Mouse (Mus musculus): Measurements from ENCODE around the gene Gm14399. TPM values are rescaled to one million over a fixed set of nuclear protein-coding genes. Genes with fewer than 3 reads are reported as not detected.

Gm14399 gene
- polyA plus RNA-seq (2012; rRNA removed), result not detected in 2 replicates

DNA sequence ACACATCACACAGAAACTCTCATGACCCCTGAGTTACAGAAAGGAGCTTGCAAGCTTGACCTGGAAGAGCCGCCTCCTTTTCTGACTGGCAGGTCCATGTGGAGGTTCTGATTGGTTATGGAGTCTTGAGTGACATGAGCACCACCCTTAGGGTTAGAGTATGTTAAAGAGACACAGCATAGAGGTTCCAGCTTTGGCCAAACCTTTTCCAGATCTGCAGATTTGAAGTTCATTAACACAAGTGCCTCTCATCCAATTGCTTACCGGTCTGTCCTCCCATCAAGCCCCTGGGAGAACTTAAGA, at the start of gene Gm14399:
TSS of gene Gm14399 (minus strand) at position 20 of the 303 bp plus-strand sequence.

DNA sequence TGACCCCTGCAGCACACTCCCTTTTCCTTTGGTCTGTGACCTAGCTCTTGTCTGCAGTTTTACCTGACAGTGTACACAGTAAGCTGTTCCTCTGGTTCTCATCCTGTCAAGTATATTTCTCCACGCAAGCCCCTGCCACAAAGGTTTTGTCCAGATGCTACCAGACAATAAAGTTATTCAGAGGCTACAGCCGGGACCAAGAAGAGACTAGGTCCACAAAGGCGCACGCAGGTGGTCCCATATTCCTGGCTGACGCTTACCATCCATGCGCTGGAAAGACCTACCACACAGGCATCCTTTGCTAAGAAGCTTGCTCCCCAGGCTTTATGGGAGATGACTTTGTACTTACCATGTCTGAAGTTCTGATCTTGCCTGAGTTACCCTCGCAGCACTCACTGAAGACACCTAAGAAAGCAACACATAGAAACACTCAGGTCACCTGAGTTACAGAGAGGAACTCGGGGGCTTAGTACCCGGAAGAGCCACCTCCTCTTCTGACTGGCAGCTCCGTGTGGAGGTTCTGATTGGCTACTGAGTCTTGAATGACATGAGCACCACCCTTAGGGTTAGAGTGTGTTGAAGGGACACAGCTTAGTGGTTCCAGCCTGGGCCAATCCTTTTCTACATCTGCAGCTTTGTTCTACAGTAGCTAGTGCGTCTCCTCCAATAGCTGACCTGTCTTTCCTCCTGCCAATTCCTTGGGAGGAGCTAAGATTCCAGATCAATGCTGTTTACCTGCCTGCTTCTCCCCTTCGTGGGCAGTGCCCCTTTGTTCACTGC, 33.8 kb upstream of the Gm14399 start, which contains the start of gene Gm14443:
TSS of gene Gm14443 (minus strand) at position 471 of the 780 bp plus-strand sequence.

Other genes with a start within 250 kb of the Gm14399 start
- gene Gm14444, start 131.8 kb downstream of the Gm14399 start, polyA plus RNA-seq (2012; rRNA removed), result not detected in 2 replicates
- gene Gm14393, start 74.2 kb downstream of the Gm14399 start, polyA plus RNA-seq (2012; rRNA removed), result not detected in 2 replicates
- 0.06 TPM in 1 of 2 replicates, not detected in the other for gene Gm14443, start 33.9 kb upstream of the Gm14399 start, polyA plus RNA-seq (2012; rRNA removed)
- 0.14 and 0.42 TPM in 2 replicates for gene Gm14391, start 64.9 kb upstream of the Gm14399 start, polyA plus RNA-seq (2012; rRNA removed)
- gene Gm14440, start 133.1 kb upstream of the Gm14399 start, polyA plus RNA-seq (2012; rRNA removed), result not detected in 2 replicates
- 0.09 and 0.18 TPM in 2 replicates for gene Gm4631, start 196.2 kb upstream of the Gm14399 start, polyA plus RNA-seq (2012; rRNA removed)
- not detected in 2 replicates for gene Zfp968, start 230.4 kb upstream of the Gm14399 start, polyA plus RNA-seq (2012; rRNA removed)

All from stomach, adult 2 months (tissue).